Mouse (Mus musculus): ENCODE data around the gene Htr2c.

Htr2c gene

DNA sequence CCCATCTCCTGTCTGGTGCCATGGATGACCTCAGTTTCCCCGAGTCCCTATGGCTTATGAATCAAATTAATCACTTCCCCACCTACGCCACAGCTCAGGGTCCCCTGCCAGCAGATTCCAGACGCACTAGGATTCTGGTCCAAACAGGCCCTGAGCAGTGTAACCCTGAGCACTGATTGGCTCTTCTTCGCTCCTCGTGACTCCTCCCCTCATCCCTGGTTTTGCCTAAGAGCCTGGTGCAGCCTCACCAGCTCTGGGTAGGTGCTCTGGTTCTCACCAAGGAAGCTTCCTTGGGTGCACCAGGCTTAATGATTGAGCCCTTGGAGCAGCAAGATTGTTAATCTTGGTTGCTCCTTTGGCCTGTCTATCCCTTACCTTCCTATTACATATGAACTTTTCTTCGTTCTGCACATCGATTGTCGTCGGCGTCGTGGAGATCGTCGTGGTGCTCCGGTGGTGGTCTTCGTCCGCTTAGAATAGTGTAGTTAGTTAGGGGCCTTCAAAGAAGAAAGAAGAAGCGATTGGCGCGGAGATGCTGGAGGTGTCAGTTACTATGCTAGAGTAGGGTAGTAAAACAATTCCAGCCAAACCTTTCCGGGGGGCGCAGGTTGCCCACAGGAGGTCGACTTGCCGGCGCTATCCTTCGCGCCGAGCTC is at the start of gene Htr2c:
Htr2c (plus strand) TSS at position 256 of the 656 bp plus-strand sequence.
- DNase-seq (ENCODE audit: low spot score), result no peak

DNA sequence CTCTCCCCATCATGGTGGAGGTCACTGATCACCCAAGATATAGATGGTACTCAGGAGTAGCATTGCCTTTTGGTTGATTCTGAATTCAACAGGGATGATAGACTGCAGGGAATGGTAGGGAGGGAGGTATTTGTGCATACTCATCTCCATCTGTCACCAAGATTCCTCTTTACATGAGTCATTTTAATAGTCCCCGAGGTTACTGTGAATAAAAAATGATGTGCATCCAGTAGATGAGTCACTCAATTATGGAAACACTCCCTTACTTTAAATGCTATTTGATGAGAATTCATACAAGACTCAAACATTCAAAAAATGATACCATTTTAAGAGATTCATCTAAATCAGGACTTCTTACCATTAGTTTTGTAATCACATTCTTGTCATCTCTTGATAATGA is 34.1 kb upstream of the Htr2c start:
- DNase-seq (ENCODE audit: low spot score), result no peak

GRCm38 (mm10) chrX:146936332-146936731 is 26.0 kb upstream of the Htr2c start:
- DNase-seq (ENCODE audit: low spot score), result no peak

DNA sequence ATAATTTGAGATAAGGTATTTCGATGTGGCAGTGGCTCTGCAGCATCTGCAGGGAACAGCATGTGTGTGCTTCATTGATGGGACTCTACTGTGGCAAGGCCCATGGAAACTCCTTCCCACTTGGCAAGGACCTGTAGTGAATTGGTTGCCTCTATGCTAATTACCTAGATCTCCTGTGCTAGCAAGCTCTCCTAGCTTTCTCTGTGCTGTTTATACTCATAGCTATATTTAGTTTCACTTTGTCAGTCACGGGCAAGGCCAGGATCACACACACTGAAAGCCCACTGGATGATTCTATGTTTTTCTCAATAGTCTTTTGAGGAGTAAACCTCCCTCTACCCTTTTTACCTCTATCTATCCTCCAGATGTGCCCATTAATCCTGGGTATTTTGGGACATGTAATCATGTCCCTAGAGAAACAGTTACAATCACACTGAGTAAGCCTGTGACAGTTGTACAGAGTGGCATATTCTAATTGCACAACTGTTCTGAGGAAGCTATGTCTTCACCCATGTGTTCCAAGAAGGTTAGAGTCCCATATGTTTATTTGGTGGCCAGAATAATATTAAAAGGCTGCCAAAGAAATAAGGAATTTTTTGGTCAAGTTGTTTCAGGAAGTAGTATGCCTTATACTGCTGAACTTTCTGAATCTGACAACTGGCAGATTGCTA is 16.0 kb upstream of the Htr2c start:
- no peak for DNase-seq (ENCODE audit: low spot score)

- no peak for DNase-seq (ENCODE audit: low spot score)
Measured at GRCm38 (mm10) chrX:146946996-146947395, 15.3 kb upstream of the Htr2c start.

DNA sequence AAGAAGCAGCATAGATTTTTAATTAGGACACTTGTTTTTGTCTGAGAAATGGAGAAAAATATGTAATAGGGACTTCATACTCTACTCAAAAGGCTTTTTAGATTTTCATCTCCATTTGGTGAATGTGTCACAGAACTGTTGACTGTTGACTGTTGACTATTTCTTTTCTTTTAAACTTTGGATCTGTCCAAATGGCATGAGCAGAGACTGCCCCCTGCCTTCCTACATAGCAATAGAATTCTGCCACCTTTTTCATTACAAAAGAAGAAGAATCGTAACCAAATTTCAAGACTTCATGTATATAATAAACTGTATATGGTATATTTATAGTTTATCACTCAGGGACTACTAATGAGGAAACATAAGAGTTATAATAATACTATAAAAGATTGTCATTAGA is 3.7 kb upstream of the Htr2c start:
- no peak for DNase-seq (ENCODE audit: low spot score)

- no peak for DNase-seq (ENCODE audit: low spot score)
Measured at GRCm38 (mm10) chrX:146959960-146960359, 2.4 kb upstream of the Htr2c start.

DNA sequence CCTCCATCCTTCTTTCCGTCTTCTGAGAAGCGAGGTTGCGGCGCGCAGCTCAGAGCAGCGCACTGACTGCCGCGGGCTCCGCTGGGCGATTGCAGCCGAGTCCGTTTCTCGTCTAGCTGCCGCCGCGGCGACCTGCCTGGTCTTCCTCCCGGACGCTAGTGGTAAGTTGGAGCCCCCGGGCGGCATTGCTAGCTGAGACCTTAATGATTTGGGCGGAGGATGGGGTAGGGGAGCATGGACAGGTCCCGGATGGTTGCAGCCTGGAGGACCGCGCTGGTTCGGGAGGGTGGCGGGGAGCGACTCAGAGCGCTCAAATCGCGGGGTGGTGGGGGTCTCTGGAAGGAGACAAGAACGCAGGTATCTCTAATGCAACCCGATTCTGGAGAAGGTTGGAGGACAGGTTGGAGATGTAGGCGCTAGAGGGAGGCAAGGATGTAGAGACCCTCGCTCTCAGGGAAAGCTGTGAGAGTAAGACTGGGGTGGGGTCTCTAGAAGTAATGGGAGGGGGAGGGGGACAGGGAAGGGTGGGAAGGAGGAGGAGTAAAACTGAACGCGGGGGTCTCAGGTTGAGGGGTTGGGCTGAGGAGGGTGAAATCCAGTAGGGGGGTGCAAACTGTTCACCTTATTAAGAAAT is 718 bp downstream of the Htr2c start:
- no peak for DNase-seq (ENCODE audit: low spot score)

- DNase-seq (ENCODE audit: low spot score), result no peak
Measured at GRCm38 (mm10) chrX:146979931-146980330, 17.6 kb downstream of the Htr2c start.

- no peak for DNase-seq (ENCODE audit: low spot score)
Measured at GRCm38 (mm10) chrX:147055730-147056129, 93.4 kb downstream of the Htr2c start.

DNA sequence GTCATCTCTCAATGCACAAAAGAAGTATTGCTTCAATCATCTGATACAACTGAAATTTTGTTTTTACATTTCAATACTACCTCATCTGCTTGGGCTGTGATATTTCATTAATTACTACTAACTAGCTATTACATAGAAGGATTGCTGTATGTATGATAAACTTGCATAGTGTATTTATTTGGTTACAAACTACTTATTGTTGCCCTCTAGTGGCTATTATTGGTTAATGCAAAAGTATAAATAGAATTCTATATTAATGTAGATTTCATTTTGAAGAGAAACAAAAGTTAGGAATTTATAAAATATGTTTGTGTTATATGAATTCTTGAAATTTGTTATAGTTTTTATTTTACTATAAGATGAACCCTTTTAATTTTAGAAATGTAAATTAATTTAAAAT is 109.3 kb downstream of the Htr2c start:
- no peak for DNase-seq (ENCODE audit: low spot score)

GRCm38 (mm10) chrX:147119155-147119554 is 156.8 kb downstream of the Htr2c start:
- DNase-seq (ENCODE audit: low spot score), result no peak

DNA sequence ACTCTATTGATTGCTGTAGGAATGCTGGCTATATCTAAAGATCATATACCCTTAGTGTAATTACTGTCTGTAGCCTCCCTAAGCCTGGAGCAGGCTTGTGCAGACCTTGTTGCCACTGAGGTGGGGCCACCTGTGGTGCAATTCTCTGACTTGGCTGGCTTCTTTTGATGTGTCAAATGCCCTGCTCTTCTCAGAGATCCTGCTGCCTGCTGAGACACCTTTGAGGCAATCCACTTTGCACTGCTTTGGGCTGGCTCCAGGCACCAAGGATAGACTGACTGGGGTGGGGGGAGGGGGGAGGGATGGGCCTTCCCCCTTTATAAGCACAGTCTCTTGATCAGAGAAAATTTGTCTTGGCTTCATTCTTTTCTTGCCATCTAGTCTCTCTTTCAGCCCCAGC is 252.9 kb downstream of the Htr2c start:
- no peak for DNase-seq (ENCODE audit: low spot score)

DNA sequence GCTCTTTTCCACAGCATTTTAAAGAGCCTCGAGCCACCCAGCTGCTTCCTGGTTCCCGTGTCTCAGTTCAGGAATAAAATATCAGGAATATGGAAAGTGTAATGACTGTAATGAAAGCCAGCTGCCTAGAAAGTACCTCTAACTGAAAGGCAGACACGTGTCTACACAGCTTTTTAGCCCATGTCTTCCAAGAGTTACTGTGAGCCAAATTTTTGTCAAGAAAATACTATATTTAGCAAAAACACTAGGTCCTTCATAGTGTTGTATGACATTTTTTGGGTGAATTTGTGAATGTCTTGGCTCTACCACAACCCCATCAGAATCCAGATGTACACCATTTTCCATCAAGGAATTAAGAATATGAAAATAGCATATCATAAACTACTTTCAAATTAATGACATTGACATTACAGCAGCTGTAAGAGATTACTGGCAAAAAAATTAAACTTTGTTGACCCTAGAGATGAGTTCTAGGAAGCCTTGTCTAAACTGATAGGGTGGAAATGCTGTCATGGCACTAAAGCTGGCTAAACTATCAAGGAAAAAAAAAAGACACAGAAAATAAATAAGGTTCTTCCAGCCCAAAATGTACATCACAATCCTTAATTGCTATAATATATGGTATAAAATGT is 255.2 kb downstream of the Htr2c start:
- no peak for DNase-seq (ENCODE audit: low spot score)

DNA sequence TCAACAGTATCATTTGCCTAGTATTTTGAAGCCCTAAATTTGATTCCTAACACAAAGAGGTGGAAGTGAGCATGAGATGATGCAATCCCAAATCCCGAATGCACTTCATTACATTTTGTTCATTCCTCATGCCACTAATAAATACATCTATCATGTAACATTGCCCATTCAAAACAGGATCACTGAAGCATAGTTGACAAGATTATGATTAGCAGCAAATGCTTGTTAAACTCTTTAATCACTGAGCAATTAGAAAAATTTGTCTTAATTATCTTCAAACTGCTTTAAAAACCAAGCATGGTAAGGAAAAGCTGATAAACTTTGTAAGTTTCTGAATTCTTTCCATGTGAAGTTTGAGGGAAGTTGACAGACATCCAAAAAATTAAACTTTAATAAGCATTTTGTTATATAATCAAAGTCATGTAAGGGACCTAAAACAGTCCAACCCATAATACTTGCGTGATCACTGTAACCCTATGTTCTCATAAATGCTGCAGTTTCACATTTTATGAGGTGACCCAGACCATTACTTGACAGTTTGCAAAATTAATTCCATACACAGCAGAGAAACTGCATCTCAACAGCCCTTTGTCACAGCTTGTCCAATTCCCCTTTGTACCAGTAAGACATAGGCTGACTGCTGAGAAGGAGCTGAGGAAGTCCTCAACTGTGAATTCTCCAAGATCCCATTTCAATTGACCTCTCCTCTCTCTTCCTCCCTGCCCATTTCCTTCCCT is 276.7 kb downstream of the Htr2c start:
- no peak for DNase-seq (ENCODE audit: low spot score)
